Comparison of ENCODE assay signal across 8 mouse cellular contexts in the genomic region with DNA sequence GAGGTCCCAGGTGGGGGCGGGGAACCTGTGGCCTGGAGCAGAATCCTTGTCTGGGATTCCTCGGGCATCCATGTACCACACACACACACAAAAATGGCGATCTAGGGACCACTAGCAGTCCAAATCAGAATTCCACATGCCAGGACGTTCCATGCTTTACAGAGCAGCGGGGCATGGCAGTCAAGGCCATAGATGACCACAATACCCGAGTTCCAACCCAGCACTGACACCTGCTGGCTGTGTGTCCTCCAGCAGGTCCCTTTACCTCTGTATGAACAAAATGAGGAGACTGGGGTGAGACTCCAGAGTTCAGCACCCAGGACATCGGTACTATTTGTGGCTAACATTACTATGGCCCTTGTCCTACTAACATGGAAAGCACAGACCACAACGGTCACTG.
DNase-seq lines count a peak whose midpoint lies in the region; ATAC-seq and TF ChIP-seq lines count a peak whose summit lies in the region.

No protein-coding gene starts in this region.

- WGBS in kidney, postnatal 0 days, result 52% methylated on average over 8 of the region's 8 CpGs

- DNase-seq in kidney, adult 9 months, result peak; percentile 5
- no peak for DNase-seq in kidney, adult 18-20 months
- peak; percentile 34 for DNase-seq in ES-E14 (ENCODE audit: low read depth, low spot score)
- peak; percentile 43 for DNase-seq in brain, adult 2 months (ENCODE audit: low read depth, low spot score)
- peak; percentile 66 for DNase-seq in kidney, postnatal 0 days (ENCODE audit: low spot score)
- DNase-seq in left cerebral cortex, postnatal 36 days (ENCODE audit: low spot score in 2 of 2), result no peak
- no peak for DNase-seq in spleen, postnatal 36 days (ENCODE audit: low spot score in 2 of 2)

- H3K36me3 ChIP-seq in ES-E14 (ENCODE audit: control insufficient read depth, insufficient read depth, low read length, poor library complexity, severe bottlenecking), result no peaks in the 10 kb centered on the region
- H3K36me3 ChIP-seq in kidney, postnatal 0 days (ENCODE audit: insufficient read depth, low read length), result no peaks in the 10 kb centered on the region

- peak; percentile 71 for TF ChIP-seq CTCF in kidney, postnatal 0 days (IDR thresholded peaks at IDR 0.05; ENCODE audit: low read depth)

- intact Hi-C loops in left cerebral cortex, postnatal 36 days (cut with DNase I), result no loop called here

- H3K4me3 ChIP-seq in ES-E14 (ENCODE audit: insufficient read depth in 1 of 2, low read depth in 1 of 2, low read length in 2 of 2, poor library complexity in 1 of 2, severe bottlenecking in 1 of 2), result peak overlapping the region; percentile 44 to 46; a peak in 3 of 4 replicates
- no peak overlapping the region for H3K4me3 ChIP-seq in kidney, postnatal 0 days (replicated peaks; ENCODE audit: low read depth, low read length)

- in situ Hi-C loops in ES-E14 (cut with MboI; ENCODE audit: low sequenced_read_pairs in 2 of 2, unreplicated experiment in 2 of 2), result no loop called here

- H3K4me2 ChIP-seq in kidney, postnatal 0 days (ENCODE audit: low read length), result no peak overlapping the region

- H3K9ac ChIP-seq in ES-E14 (ENCODE audit: insufficient read depth, low read depth, low read length, poor library complexity, severe bottlenecking), result no peak overlapping the region
- no peak overlapping the region for H3K9ac ChIP-seq in kidney, postnatal 0 days (ENCODE audit: low read depth, low read length)

- H3K9me3 ChIP-seq in ES-E14 (ENCODE audit: control insufficient read depth, insufficient read depth, low read depth, low read length), result no peaks in the 10 kb centered on the region
- H3K9me3 ChIP-seq in kidney, postnatal 0 days (replicated peaks; ENCODE audit: low read length), result no peaks in the 10 kb centered on the region

- 0 out of 2 replicates have a peak, but pooled peaks have one; percentile 25 for ATAC-seq in kidney, postnatal 0 days (replicated peaks; ENCODE audit: low FRiP score, low read depth)
- ATAC-seq in megakaryocyte-erythroid progenitor cell, adult 5-6 weeks (replicated peaks; ENCODE audit: low FRiP score, low TSS enrichment, poor library complexity, severe bottlenecking), result no peak

- H3K27me3 ChIP-seq in kidney, postnatal 0 days (ENCODE audit: insufficient read depth, low read length), result no peaks in the 10 kb centered on the region

- H3K27ac ChIP-seq in ES-E14 (ENCODE audit: insufficient read depth, low read depth, low read length, poor library complexity, severe bottlenecking), result no peak overlapping the region
- no peak overlapping the region for H3K27ac ChIP-seq in kidney, postnatal 0 days

- peaks cover 2 to 6% of the 10 kb centered on the region in 2 experiments; a peak in 3 of 4 replicates for H3K4me1 ChIP-seq in ES-E14 (ENCODE audit: control insufficient read depth in 2 of 2, insufficient read depth in 2 of 2, low read length in 2 of 2, poor library complexity in 1 of 2)
- H3K4me1 ChIP-seq in kidney, postnatal 0 days (replicated peaks; ENCODE audit: insufficient read depth, low read length), result no peaks in the 10 kb centered on the region

TF ChIP-seq in ES-E14, 5 proteins besides CTCF, POLR2A, EP300 and RAD21:
- TF ChIP-seq ZC3H11A (IDR thresholded peaks at IDR 0.05; ENCODE audit: borderline replicate concordance, low read depth, low read length) (peak; percentile 23; the same call in 1 of the 2 replicates), CHD2 (IDR thresholded peaks at IDR 0.05; ENCODE audit: low read depth, low read length) (no peak)
TF ChIP-seq in ES-E14: peak in this region for 1.

Comparison
In these comparisons a context has a peak if more than half of its experiments do, and no peak if none do; other contexts are left out.
1. DNase-seq: peak in kidney, adult 9 months (single experiment), ES-E14 (single experiment), brain, adult 2 months (single experiment) and kidney, postnatal 0 days (single experiment); none in kidney, adult 18-20 months (single experiment), left cerebral cortex, postnatal 36 days (0 of 2) and spleen, postnatal 36 days (0 of 2).